Mouse (Mus musculus): ENCODE data around the gene Senp5. TPM values are rescaled to one million over a fixed set of nuclear protein-coding genes. Genes with fewer than 3 reads are reported as not detected.

Gene Senp5
- polyA plus RNA-seq, 1 experiment from 2014 or later: 10.9 TPM

DNA sequence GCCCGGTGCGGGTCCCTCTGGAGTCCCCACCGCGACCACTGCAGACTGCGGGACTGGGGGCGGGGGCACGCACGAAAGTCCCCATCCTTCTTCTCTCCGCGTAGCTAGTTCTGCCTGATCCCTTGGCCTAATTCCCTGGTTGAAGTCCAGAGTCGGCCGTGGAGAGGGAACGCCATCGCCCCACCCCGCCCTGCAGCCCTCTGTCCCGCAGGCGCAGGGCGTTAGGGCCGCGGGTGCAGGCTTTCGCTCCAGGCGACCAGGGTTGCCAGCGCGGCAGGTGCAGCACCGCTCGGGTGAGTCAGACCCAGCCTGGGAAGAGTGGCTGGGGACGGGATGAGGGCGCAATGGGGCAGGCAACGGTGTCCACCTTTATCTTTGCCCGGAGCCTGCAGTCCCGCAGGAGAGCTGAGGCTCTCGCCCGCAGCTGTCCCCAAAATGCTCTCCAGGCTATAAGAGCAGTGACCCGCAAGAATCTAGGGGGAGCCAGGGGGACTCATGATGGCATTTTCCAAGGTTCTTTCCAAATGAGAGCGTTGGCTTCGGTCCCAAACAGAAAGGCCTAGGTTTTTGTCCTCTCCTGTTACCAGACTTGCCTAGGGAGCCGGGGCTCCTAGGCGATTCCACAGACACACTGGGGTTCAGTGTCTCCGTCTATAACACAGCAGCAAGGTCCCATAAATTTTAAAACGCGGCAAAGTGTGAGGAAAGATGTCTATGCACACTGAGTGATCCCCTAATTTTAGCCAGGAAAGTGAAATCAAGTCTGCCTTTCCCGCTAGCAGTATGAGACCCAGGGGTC, 69.1 kb downstream of the Senp5 start, which contains the start of gene Pigz:
Gene Pigz (plus strand): TSS at position 101 of the 799 bp plus-strand sequence.
- Histone ChIP-seq H3K4me2 (peak within 1 kb of the TSS; percentile 90), H3K4me3 (ENCODE audit: low read depth, low read length) (peak within 1 kb of the TSS; percentile 51), H3K27me3 (ENCODE audit: insufficient read depth, low read length) (peaks cover 41% of the 10 kb centered on the region), H3K27ac (ENCODE audit: low read depth) (no peak within 1 kb of the TSS), H3K4me1 (ENCODE audit: insufficient read depth) (0 out of 2 replicates have a peak, but pooled peaks cover 2% of the 10 kb centered on the region), H3K36me3 (ENCODE audit: insufficient read depth) (no peaks in the 10 kb centered on the region), H3K9me3 (ENCODE audit: low read depth, low read length) (no peaks in the 10 kb centered on the region), H3K9ac (peak within 1 kb of the TSS; percentile 51)
- TF ChIP-seq CTCF (IDR thresholded peaks at IDR 0.05; ENCODE audit: low read depth): no peak
- ATAC-seq (ENCODE audit: insufficient read depth) (no peak), DNase-seq (no peak)
- 8% methylated on average over 42 of the region's 42 CpGs for WGBS

DNA sequence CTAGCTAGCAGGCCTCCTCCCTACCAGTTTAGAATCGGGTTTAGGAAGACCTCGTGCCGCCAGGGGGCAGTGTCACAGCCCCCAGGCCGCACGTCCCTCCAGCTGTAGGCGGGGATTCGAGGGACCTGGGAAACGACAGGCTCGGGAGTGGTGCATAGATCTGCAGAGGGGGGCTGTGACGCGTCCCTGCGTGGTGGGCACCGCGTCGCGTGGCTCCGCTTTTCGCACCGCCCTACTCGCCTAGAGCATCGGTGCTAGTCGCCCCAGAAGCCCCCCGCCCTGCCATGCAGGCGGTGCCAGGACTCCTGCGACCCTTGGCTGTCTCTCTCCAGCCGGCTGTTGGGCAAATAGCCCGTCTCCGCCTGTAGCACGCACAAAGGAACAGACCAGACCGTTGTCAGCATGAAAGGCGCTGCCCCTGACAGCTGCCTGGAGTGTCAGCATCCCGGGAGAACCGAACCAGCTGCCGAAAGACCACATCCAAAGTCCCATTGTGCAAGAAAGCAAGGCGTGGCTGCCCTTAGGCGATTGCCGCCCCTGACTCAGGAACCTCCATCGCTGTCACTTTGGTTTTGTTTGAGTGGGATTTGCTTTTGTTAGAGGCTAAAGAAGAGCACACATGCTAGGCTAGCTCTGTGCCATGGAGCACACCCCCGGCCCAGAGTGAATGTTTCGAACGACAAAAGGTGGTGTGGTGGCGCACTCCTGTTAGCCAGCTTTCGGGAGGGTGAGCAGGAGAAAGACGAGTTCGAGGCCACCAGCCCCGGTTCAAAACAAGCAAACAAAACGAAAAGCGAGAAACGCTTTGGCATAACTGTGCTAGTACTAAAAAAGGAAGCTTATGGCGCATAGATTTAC, 70.0 kb downstream of the Senp5 start:
- no peak overlapping the region for H3K27ac ChIP-seq (ENCODE audit: low read depth)
- no peaks in the 10 kb centered on the region for H3K36me3 ChIP-seq (ENCODE audit: insufficient read depth)
- ATAC-seq (ENCODE audit: insufficient read depth) (peak; percentile 95), DNase-seq (peak; percentile 97)
- peak overlapping the region; percentile 51 for H3K4me3 ChIP-seq (ENCODE audit: low read depth, low read length)
- 1% methylated on average over 50 of the region's 50 CpGs for WGBS
- peaks cover 41% of the 10 kb centered on the region for H3K27me3 ChIP-seq (ENCODE audit: insufficient read depth, low read length)
- H3K9ac ChIP-seq: peak overlapping the region; percentile 51
- peak; percentile 95 for TF ChIP-seq CTCF (IDR thresholded peaks at IDR 0.05; ENCODE audit: low read depth)
- H3K9me3 ChIP-seq (ENCODE audit: low read depth, low read length): no peaks in the 10 kb centered on the region
- H3K4me1 ChIP-seq (ENCODE audit: insufficient read depth): 0 out of 2 replicates have a peak, but pooled peaks cover 2% of the 10 kb centered on the region
- H3K4me2 ChIP-seq: peak overlapping the region; percentile 90

DNA sequence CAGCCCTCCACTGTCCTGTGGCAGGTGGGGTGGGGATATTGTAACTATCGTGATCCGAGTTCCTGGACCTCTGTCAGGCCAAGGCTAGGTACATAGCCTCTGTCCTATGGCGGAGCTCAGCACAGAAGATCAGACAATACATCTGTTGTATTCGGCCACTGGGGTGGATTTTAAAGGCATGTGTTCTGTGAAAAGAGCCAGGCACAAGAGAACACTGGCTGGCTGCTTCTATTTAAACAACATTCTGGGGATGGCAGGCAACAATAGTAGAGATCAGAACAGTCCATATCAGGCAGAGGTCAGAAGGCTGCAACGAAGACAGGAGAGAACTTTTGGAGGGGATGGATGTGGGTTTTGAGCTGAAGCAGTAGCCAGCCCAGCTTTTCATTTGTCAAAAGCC, 70.8 kb downstream of the Senp5 start:
- peak overlapping the region; percentile 90 for H3K4me2 ChIP-seq
- 0 out of 2 replicates have a peak, but pooled peaks cover 2% of the 10 kb centered on the region for H3K4me1 ChIP-seq (ENCODE audit: insufficient read depth)
- no peak overlapping the region for H3K9ac ChIP-seq
- H3K4me3 ChIP-seq (ENCODE audit: low read depth, low read length): peak overlapping the region; percentile 51; the same call in 1 of the 2 replicates
- DNase-seq: no peak
- no peaks in the 10 kb centered on the region for H3K36me3 ChIP-seq (ENCODE audit: insufficient read depth)
- no peaks in the 10 kb centered on the region for H3K9me3 ChIP-seq (ENCODE audit: low read depth, low read length)
- H3K27ac ChIP-seq (ENCODE audit: low read depth): no peak overlapping the region
- no peak for TF ChIP-seq CTCF (IDR thresholded peaks at IDR 0.05; ENCODE audit: low read depth)
- WGBS: 62% methylated on average over 5 of the region's 5 CpGs
- H3K27me3 ChIP-seq (ENCODE audit: insufficient read depth, low read length): peaks cover 41% of the 10 kb centered on the region
- 0 out of 2 replicates have a peak, but pooled peaks have one; percentile 7 for ATAC-seq (ENCODE audit: insufficient read depth)

DNA sequence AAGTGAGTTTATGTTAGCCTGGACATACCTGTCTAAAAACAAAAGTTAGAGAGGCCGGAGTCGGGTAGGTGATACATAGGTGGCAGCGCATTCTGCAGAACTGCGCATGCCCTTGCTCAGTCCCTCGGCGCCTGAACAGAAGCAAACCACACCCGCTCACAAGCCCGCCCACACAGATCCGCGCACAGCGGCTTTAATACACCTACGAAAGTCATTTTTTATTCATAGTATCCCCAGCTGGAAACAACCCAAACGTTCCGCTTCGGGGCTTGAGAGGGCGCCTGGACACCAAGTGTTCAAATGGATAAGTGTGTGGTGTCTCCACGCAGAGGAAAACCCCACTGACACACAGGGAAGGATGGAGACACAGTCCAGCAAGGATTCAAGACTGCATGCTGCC, 71.8 kb downstream of the Senp5 start:
- ATAC-seq (ENCODE audit: insufficient read depth): no peak
- DNase-seq: no peak
- 55% methylated on average over 17 of the region's 17 CpGs for WGBS
- Histone ChIP-seq H3K9ac (no peak overlapping the region), H3K4me1 (ENCODE audit: insufficient read depth) (0 out of 2 replicates have a peak, but pooled peaks cover 2% of the 10 kb centered on the region), H3K4me2 (no peak overlapping the region; the same call in 1 of the 2 replicates), H3K27ac (ENCODE audit: low read depth) (no peak overlapping the region), H3K36me3 (ENCODE audit: insufficient read depth) (no peaks in the 10 kb centered on the region), H3K27me3 (ENCODE audit: insufficient read depth, low read length) (peaks cover 40% of the 10 kb centered on the region), H3K4me3 (ENCODE audit: low read depth, low read length) (no peak overlapping the region), H3K9me3 (ENCODE audit: low read depth, low read length) (no peaks in the 10 kb centered on the region)
- TF ChIP-seq CTCF (IDR thresholded peaks at IDR 0.05; ENCODE audit: low read depth): no peak

DNA sequence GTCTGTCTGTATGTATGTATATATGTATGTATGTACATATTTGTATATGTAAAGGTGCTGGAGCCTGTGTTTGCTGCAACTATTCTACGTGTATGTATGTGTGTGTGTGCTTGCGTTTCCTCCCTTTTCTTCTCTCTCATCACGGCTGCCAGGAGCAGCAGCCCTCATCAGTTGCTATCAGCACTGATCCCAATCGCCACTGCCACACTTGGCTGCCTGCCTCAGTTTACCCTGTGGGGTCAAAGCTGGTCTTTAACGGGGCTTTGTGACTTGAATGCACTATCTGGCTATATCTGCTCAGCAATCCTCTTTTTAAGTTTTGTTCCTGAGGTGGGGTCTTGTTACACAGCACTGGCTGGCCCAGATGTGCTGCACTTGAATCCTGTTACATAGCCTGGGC, 75.7 kb downstream of the Senp5 start:
- H3K27ac ChIP-seq (ENCODE audit: low read depth): no peak overlapping the region
- H3K4me2 ChIP-seq: no peak overlapping the region
- no peaks in the 10 kb centered on the region for H3K36me3 ChIP-seq (ENCODE audit: insufficient read depth)
- DNase-seq: no peak
- H3K9ac ChIP-seq: no peak overlapping the region
- H3K27me3 ChIP-seq (ENCODE audit: insufficient read depth, low read length): peaks cover 5% of the 10 kb centered on the region; the same call in 1 of the 2 replicates
- ATAC-seq (ENCODE audit: insufficient read depth): no peak
- H3K4me3 ChIP-seq (ENCODE audit: low read depth, low read length): no peak overlapping the region
- H3K9me3 ChIP-seq (ENCODE audit: low read depth, low read length): no peaks in the 10 kb centered on the region
- WGBS: 80% methylated on average over 5 of the region's 5 CpGs
- no peak for TF ChIP-seq CTCF (IDR thresholded peaks at IDR 0.05; ENCODE audit: low read depth)
- no peaks in the 10 kb centered on the region for H3K4me1 ChIP-seq (ENCODE audit: insufficient read depth)

DNA sequence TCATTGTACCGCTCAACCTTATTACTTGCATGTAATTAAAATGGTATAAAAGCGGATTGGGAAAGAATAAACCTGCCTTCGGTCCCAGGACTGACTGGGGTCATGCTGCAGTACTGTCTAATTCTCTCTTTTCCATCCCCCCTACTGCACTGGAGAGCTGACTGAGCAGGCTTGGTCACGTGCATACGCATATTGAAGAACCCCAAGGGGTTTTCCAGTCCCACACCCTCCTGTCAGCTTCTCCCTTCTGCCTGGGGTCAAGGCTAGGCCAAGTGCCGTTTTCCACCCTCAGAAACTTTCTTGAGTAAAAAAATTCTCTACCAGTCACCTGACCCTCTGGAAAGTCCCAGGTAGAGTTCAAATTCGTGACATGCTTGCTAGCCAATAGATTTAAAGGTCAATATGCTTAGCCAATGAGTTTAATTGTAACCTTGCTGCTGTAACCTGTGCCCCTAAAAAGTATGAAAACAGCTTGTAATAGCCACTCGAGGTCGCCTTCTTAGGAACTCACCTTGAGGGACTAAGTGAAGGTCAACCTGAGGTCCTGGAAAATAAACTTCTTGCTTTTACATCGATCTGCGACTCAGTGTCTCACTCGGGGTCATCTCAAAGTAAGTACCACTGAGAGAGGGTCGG, 76.4 kb downstream of the Senp5 start:
- WGBS: 74% methylated on average over 13 of the region's 13 CpGs

More for the DNA sequence above, 76.4 kb downstream of the Senp5 start:
- no peak for TF ChIP-seq CTCF (IDR thresholded peaks at IDR 0.05; ENCODE audit: low read depth)
- ATAC-seq (ENCODE audit: insufficient read depth) (no peak), DNase-seq (no peak)
- H3K27ac ChIP-seq (ENCODE audit: low read depth): no peak overlapping the region
- H3K9me3 ChIP-seq (ENCODE audit: low read depth, low read length): no peaks in the 10 kb centered on the region
- no peak overlapping the region for H3K9ac ChIP-seq
- no peak overlapping the region for H3K4me2 ChIP-seq
- H3K27me3 ChIP-seq (ENCODE audit: insufficient read depth, low read length): peaks cover 5% of the 10 kb centered on the region; the same call in 1 of the 2 replicates
- no peak overlapping the region for H3K4me3 ChIP-seq (ENCODE audit: low read depth, low read length)
- no peaks in the 10 kb centered on the region for H3K4me1 ChIP-seq (ENCODE audit: insufficient read depth)
- no peaks in the 10 kb centered on the region for H3K36me3 ChIP-seq (ENCODE audit: insufficient read depth)

Data from lung, embryonic 14.5 days (tissue).